9 mouse cellular contexts compared by ENCODE assay signal in genomic region chr9:30422940-30423339, GRCm38 (mm10). TPM values are rescaled to one million over a fixed set of nuclear protein-coding genes. Genes with fewer than 3 reads are reported as not detected.
DNase-seq lines count a peak whose midpoint lies in the region; ATAC-seq and TF ChIP-seq lines count a peak whose summit lies in the region.
"Had no signal": no experiment of that assay in that cellular context is flagged by ENCODE, and none has a peak within 500 bp of the region (broad histone marks: within the 10 kb centered on the region; RNA-seq: fewer than 3 reads in every experiment).

No protein-coding gene starts in this region.

- ATAC-seq in kidney, embryonic 14.5 days (ENCODE audit: low FRiP score, low TSS enrichment) = no peak
- peak; percentile 42 for ATAC-seq in CD4-positive, CD25-positive, alpha-beta regulatory T cell, adult 4 months
- no peak for ATAC-seq in kidney, postnatal 0 days (replicated peaks; ENCODE audit: low FRiP score, low read depth)

- 0% methylated on average over 1 of the region's 1 CpGs for WGBS in kidney, embryonic 14.5 days
- 0% methylated on average over 1 of the region's 1 CpGs for WGBS in kidney, postnatal 0 days

- no peak overlapping the region for H3K9ac ChIP-seq in kidney, embryonic 14.5 days (ENCODE audit: low read depth, low read length)
- H3K9ac ChIP-seq in kidney, postnatal 0 days (ENCODE audit: low read depth, low read length) = no peak overlapping the region

- H3K9me3 ChIP-seq in kidney, embryonic 14.5 days (ENCODE audit: control insufficient read depth, low read length) = no peaks in the 10 kb centered on the region
- no peaks in the 10 kb centered on the region for H3K9me3 ChIP-seq in kidney, postnatal 0 days (replicated peaks; ENCODE audit: low read length)

- peak; percentile 85 for TF ChIP-seq CTCF in kidney, postnatal 0 days (IDR thresholded peaks at IDR 0.05; ENCODE audit: low read depth)

- H3K27ac ChIP-seq in kidney, embryonic 14.5 days (ENCODE audit: low read depth, low read length) = no peak overlapping the region
- H3K27ac ChIP-seq in kidney, postnatal 0 days = no peak overlapping the region

- peak; percentile 60 for DNase-seq in kidney, adult 18-20 months
- DNase-seq in WW6 (ENCODE audit: low read depth, low spot score) = peak; percentile 16
- DNase-seq in embryo, embryonic 10.5 days (ENCODE audit: low spot score) = peak; percentile 81
- DNase-seq in kidney, postnatal 0 days (ENCODE audit: low spot score) = peak; percentile 80
- peak; percentile 59 for DNase-seq in mesoderm, embryonic 11.5 days (ENCODE audit: low read depth, low spot score)
- no peak for DNase-seq in spleen, adult 12 weeks (ENCODE audit: low spot score)

- no peaks in the 10 kb centered on the region for H3K27me3 ChIP-seq in kidney, embryonic 14.5 days (ENCODE audit: control insufficient read depth, insufficient read depth, low read length)
- no peaks in the 10 kb centered on the region for H3K27me3 ChIP-seq in kidney, postnatal 0 days (ENCODE audit: insufficient read depth, low read length)

- peaks cover 6% of the 10 kb centered on the region for H3K4me1 ChIP-seq in kidney, embryonic 14.5 days (ENCODE audit: control insufficient read depth, insufficient read depth, low read length)
- H3K4me1 ChIP-seq in kidney, postnatal 0 days (replicated peaks; ENCODE audit: insufficient read depth, low read length) = peaks cover 7% of the 10 kb centered on the region; the same call in 1 of the 2 replicates

- H3K36me3 ChIP-seq in kidney, embryonic 14.5 days (ENCODE audit: control insufficient read depth, insufficient read depth, low read length) = no peaks in the 10 kb centered on the region
- H3K36me3 ChIP-seq in kidney, postnatal 0 days (ENCODE audit: insufficient read depth, low read length) = no peaks in the 10 kb centered on the region

- no peak overlapping the region for H3K4me3 ChIP-seq in kidney, embryonic 14.5 days (ENCODE audit: low read length)
- no peak overlapping the region for H3K4me3 ChIP-seq in kidney, postnatal 0 days (replicated peaks; ENCODE audit: low read depth, low read length)
- H3K4me3 ChIP-seq: erythroblast, embryonic 14.5 days had no signal

- no peak overlapping the region for H3K4me2 ChIP-seq in kidney, embryonic 14.5 days (replicated peaks; ENCODE audit: low read depth, low read length)
- H3K4me2 ChIP-seq in kidney, postnatal 0 days (ENCODE audit: low read length) = no peak overlapping the region

RNA-seq across cellular contexts. Expression of gene Snx19, which starts 4.0 kb away (rescaled TPM):
- polyA plus RNA-seq in kidney, embryonic 14.5 days (2014; fragmentation: Nextera tagmentation; extraction: Ambion mirVana) = 9.6 and 23.4 TPM in 2 replicates
- 10 to 100 TPM; 11.3 to 15.6 TPM for polyA plus RNA-seq in CD4-positive, CD25-positive, alpha-beta regulatory T cell, adult 4 months (2017; shearing (Covaris generic))
- polyA plus RNA-seq in kidney, postnatal 0 days (2015; fragmentation: Nextera tagmentation; extraction: Ambion mirVana) = 14.1 and 15.2 TPM in 2 replicates
